Mouse (Mus musculus): ENCODE measurements around the gene Ptpre. TPM values are rescaled to one million over a fixed set of nuclear protein-coding genes. Genes with fewer than 3 reads are reported as not detected.
A peak's percentile ranks its signal among the peaks of the same experiment; 100 is the strongest.
"Not testable (repeated sequence)": the region's sequence is repeated elsewhere in the genome, so short reads cannot be mapped to it uniquely, and the experiment has no call there.

The Ptpre gene
- 3.1 and 3.4 TPM in 2 replicates for polyA plus RNA-seq (2015; fragmentation: Nextera tagmentation; extraction: Ambion mirVana)

DNA sequence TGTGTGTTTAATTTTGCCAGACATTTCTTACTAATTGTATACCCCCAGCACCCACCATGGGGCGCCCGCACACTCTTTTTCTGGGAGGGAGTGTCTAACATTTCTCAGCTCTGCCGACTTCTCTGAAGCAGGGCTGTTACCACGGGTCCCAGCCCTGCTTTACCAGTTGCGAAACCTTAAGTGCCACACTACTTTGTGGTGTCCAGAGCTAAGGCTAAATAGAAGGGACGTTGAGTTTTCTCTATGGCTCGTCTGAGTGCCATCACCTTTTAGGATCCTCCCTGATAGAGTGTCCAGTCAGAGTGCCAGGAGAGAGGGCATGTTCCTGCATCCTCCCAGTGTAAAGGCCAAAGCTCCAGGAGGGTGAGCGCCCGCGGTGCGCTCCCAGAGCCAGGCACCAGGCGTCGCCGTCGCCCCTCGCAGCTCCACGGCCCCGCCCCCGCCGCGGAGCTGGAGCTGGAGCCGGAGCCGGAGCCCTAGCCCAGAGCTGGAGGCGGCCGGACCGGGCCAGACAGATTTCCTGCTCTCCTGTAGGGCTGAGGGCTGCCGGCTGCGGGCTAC, at the start of gene Ptpre:
Gene Ptpre (plus strand): TSS at position 141 of the 561 bp plus-strand sequence.
- H3K4me1 ChIP-seq = peaks cover 5% of the 10 kb centered on the region; the same call in 1 of the 2 replicates
- peak within 1 kb of the TSS; percentile 57 for H3K9ac ChIP-seq (replicated peaks)
- no peaks in the 10 kb centered on the region for H3K36me3 ChIP-seq
- H3K9me3 ChIP-seq = no peaks in the 10 kb centered on the region
- H3K27ac ChIP-seq (replicated peaks) = peak within 1 kb of the TSS; percentile 23; the same call in 1 of the 2 replicates
- WGBS = 4% methylated on average over 28 of the region's 28 CpGs
- peak within 1 kb of the TSS; percentile 63 for H3K4me3 ChIP-seq
- peak within 1 kb of the TSS; percentile 95 for H3K4me2 ChIP-seq (replicated peaks)
- peak; percentile 95 for ATAC-seq (replicated peaks)
- H3K27me3 ChIP-seq = peaks cover 8% of the 10 kb centered on the region; the same call in 1 of the 2 replicates

DNA sequence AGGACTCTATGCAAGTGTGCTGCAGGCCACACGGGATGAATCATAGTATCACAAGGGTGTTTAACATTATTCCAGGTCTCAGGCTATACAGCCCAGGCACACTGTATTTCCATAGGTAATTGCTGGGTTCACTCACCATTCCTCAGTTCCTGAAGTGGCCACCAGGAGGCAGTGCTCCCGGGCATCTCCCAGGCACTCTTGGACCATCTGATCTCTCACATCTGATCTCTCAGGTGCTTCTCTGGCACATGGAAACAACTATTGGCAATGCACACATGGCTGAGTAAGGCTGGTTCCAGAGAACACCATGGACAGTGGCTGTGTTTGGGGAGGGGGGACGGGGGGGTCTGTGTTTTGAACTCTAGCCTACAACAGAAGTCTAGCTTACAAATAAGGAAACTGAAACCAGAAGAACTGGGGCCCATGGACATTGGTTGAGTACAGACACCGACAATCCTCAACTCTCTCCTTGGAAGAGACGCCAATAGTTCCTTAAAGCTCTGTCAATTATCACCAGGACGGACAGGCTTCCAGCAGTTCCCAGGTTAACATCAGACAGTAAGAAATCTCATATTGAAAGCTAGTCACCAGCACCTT, 49.0 kb upstream of the Ptpre start:
- Histone ChIP-seq H3K27ac (replicated peaks) (no peak overlapping the region), H3K4me1 (peaks cover 19% of the 10 kb centered on the region), H3K4me2 (replicated peaks) (no peak overlapping the region), H3K27me3 (peaks cover 9% of the 10 kb centered on the region; the same call in 1 of the 2 replicates), H3K9ac (replicated peaks) (no peak overlapping the region), H3K4me3 (no peak overlapping the region), H3K36me3 (no peaks in the 10 kb centered on the region), H3K9me3 (no peaks in the 10 kb centered on the region)
- WGBS = 67% methylated on average over 6 of the region's 6 CpGs
- ATAC-seq (replicated peaks) = no peak

DNA sequence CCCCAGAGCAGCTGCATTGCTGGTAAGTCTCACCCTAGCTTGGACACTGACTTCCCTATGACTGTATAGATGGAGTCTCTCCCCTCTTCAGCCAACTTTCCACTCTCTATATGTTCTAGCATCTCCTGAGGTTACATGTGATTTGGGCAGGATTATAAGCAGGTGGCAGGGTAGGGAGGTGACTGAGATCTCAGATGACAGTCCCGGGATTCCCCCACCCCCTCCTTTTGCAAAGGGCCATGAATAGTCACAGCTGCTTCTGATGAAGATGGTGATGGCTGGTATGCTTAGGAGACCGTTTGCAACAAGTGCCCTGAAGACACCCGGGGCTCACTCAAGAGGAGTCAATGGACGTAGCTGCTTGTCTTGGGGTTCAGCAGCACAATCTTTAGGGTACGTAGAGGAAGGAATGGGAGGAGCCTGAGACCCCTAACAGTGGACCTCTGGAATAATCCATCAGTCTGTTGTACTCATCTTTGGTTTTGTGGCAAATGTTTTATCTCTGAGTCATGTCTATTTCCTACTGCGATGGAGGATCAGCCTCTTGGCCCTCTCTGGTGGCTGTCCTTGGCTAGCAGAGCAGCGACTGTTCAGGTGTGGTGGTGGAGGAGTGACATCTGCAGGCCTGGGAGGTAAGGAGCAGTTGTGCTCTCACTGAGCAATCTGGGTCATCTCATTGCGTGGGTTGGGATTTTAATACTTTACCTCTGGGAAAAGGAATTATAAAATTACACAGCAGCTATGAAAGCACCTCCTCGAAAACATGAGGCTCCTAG, 47.4 kb upstream of the Ptpre start:
- Histone ChIP-seq H3K36me3 (no peaks in the 10 kb centered on the region), H3K9ac (replicated peaks) (no peak overlapping the region), H3K4me3 (no peak overlapping the region), H3K27ac (replicated peaks) (no peak overlapping the region), H3K4me1 (peaks cover 17% of the 10 kb centered on the region), H3K9me3 (no peaks in the 10 kb centered on the region), H3K27me3 (no peaks in the 10 kb centered on the region), H3K4me2 (replicated peaks) (no peak overlapping the region)
- WGBS = 80% methylated on average over 9 of the region's 9 CpGs
- no peak for ATAC-seq (replicated peaks)

DNA sequence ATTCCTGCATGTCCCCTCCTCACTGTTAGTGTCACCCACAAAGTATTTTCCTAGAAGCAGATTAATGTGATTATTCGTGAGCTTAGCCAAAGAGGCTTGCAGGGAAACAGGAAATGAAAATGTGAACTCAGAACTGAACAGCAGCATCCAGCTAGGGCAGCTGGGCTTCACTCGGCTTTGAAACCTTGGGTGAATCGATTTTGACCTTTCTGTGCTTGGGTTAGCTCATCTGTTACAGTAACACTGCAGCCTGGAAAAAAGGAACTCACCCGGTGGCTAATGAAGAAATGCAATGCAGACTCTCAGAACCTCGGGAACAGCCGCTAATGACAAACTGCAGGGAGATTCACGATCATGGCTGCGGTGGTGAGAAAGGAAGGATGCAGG, 46.8 kb upstream of the Ptpre start:
- no peak overlapping the region for H3K4me2 ChIP-seq (replicated peaks)
- H3K4me3 ChIP-seq = no peak overlapping the region
- ATAC-seq (replicated peaks) = no peak
- no peaks in the 10 kb centered on the region for H3K27me3 ChIP-seq
- H3K27ac ChIP-seq (replicated peaks) = no peak overlapping the region
- H3K4me1 ChIP-seq = peaks cover 11% of the 10 kb centered on the region
- WGBS = 74% methylated on average over 8 of the region's 8 CpGs
- no peak overlapping the region for H3K9ac ChIP-seq (replicated peaks)
- H3K9me3 ChIP-seq = no peaks in the 10 kb centered on the region
- no peaks in the 10 kb centered on the region for H3K36me3 ChIP-seq

- H3K4me1 ChIP-seq = no peaks in the 10 kb centered on the region
- no peak overlapping the region for H3K9ac ChIP-seq (replicated peaks)
- H3K9me3 ChIP-seq = no peaks in the 10 kb centered on the region
- H3K27me3 ChIP-seq = no peaks in the 10 kb centered on the region
- ATAC-seq (replicated peaks) = no peak
- WGBS = 47% methylated on average over 3 of the region's 3 CpGs
- H3K4me3 ChIP-seq = no peak overlapping the region
- no peaks in the 10 kb centered on the region for H3K36me3 ChIP-seq
- H3K4me2 ChIP-seq (replicated peaks) = no peak overlapping the region
- no peak overlapping the region for H3K27ac ChIP-seq (replicated peaks)
These were observed 42.0 kb upstream of the Ptpre start for GRCm38 (mm10) chr7:135495303-135495702.

- Histone ChIP-seq H3K9me3 (no peaks in the 10 kb centered on the region), H3K27me3 (no peaks in the 10 kb centered on the region), H3K4me3 (no peak overlapping the region), H3K4me2 (replicated peaks) (no peak overlapping the region), H3K4me1 (no peaks in the 10 kb centered on the region), H3K36me3 (no peaks in the 10 kb centered on the region), H3K9ac (replicated peaks) (no peak overlapping the region), H3K27ac (replicated peaks) (no peak overlapping the region)
- WGBS = 90% methylated on average over 3 of the region's 3 CpGs
- no peak for ATAC-seq (replicated peaks)
These were observed 38.6 kb upstream of the Ptpre start for GRCm38 (mm10) chr7:135498565-135499186.

DNA sequence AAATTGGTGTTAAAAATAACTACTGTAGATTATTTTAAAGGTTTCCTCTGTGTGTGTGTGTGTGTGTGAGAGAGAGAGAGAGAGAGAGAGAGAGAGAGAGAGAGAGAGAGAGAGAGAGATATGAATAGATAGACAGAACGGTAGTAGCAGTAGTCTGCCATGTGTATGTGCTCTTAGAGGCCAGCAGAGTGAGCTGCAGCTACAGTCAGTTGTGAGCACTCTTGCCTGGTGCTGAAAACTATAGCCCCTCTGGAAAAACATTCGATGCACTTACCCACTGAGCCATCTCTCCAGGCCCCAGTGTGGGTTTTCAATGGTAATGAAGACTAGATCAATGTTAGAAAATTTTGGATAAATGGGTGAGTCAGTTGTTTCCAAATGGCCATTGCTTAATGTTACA, 37.9 kb upstream of the Ptpre start:
- Histone ChIP-seq H3K4me2 (replicated peaks) (no peak overlapping the region), H3K9me3 (no peaks in the 10 kb centered on the region), H3K36me3 (no peaks in the 10 kb centered on the region), H3K27me3 (no peaks in the 10 kb centered on the region), H3K9ac (replicated peaks) (no peak overlapping the region), H3K4me3 (no peak overlapping the region), H3K27ac (replicated peaks) (no peak overlapping the region), H3K4me1 (no peaks in the 10 kb centered on the region)
- ATAC-seq (replicated peaks) = no peak
- 50% methylated on average over 2 of the region's 2 CpGs for WGBS

- 93% methylated on average over 5 of the region's 5 CpGs for WGBS
- H3K4me1 ChIP-seq; H3K4me2 ChIP-seq (replicated peaks); H3K9ac ChIP-seq (replicated peaks); H3K27ac ChIP-seq (replicated peaks); H3K36me3 ChIP-seq; H3K4me3 ChIP-seq; H3K9me3 ChIP-seq; H3K27me3 ChIP-seq; ATAC-seq (replicated peaks): not testable (repeated sequence)
These were observed 30.8 kb upstream of the Ptpre start for GRCm38 (mm10) chr7:135506506-135506905.

DNA sequence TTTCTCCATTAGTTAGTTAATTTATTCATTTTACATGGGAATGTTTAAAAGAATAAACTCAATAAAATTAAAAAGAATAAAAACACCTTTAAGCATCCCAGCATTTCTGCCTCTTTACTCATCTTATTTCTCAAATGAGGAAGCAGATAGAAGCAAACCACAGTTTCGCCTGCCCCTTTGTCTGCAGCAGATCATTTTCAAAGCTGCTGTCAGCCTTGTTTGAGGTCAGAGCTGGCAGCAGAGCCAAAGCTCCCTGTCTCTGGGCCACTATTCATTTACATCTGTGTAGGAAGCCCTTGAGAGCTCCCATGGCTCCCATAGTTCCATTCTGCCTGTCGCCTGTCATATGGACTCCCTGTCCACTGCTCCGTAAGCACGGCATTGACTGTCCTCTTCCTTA, 28.7 kb upstream of the Ptpre start:
- Histone ChIP-seq H3K36me3 (no peaks in the 10 kb centered on the region), H3K4me3 (no peak overlapping the region), H3K4me1 (no peaks in the 10 kb centered on the region), H3K9me3 (no peaks in the 10 kb centered on the region), H3K27me3 (no peaks in the 10 kb centered on the region), H3K9ac (replicated peaks) (no peak overlapping the region), H3K27ac (replicated peaks) (no peak overlapping the region), H3K4me2 (replicated peaks) (no peak overlapping the region)
- no peak for ATAC-seq (replicated peaks)
- WGBS = 70% methylated on average over 4 of the region's 4 CpGs

- H3K36me3 ChIP-seq = no peaks in the 10 kb centered on the region
- no peak overlapping the region for H3K27ac ChIP-seq (replicated peaks)
- H3K27me3 ChIP-seq = no peaks in the 10 kb centered on the region
- H3K4me1 ChIP-seq = no peaks in the 10 kb centered on the region
- H3K4me2 ChIP-seq (replicated peaks) = no peak overlapping the region
- H3K9ac ChIP-seq (replicated peaks) = no peak overlapping the region
- 93% methylated on average over 3 of the region's 3 CpGs for WGBS
- no peaks in the 10 kb centered on the region for H3K9me3 ChIP-seq
- H3K4me3 ChIP-seq = no peak overlapping the region
- ATAC-seq (replicated peaks) = no peak
These were observed 28.0 kb upstream of the Ptpre start for GRCm38 (mm10) chr7:135509272-135509671.

- 94% methylated on average over 5 of the region's 5 CpGs for WGBS
- ATAC-seq (replicated peaks) = no peak
- H3K27me3 ChIP-seq = no peaks in the 10 kb centered on the region
These were observed 26.9 kb upstream of the Ptpre start for GRCm38 (mm10) chr7:135510431-135510830.

DNA sequence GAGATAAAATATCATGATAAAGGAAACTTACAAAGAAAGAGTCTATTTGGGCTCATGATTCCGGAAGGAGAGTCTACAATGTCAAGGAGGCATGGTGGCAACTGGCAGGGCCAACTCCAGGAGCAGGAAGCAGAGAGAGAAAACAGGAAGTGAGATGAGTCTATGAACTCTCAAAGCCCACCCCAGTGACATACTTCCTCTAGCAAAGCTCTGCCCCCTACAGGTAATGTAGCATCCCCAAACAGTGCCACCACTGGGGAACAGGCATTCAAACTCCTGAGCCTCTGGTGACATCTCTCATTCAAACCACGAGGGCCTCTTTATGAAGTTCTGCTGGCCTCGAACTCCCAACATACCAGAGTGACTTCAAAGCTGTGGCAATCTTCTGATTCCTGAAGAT, 25.6 kb upstream of the Ptpre start:
- no peak overlapping the region for H3K4me2 ChIP-seq (replicated peaks)

More at GRCm38 (mm10) chr7:135510431-135510830, 26.9 kb upstream of the Ptpre start:
- Histone ChIP-seq H3K4me3 (no peak overlapping the region), H3K9ac (replicated peaks) (no peak overlapping the region), H3K4me1 (no peaks in the 10 kb centered on the region), H3K36me3 (no peaks in the 10 kb centered on the region), H3K27ac (replicated peaks) (no peak overlapping the region), H3K9me3 (no peaks in the 10 kb centered on the region), H3K4me2 (replicated peaks) (no peak overlapping the region)

More for the DNA sequence above, 25.6 kb upstream of the Ptpre start:
- no peak for ATAC-seq (replicated peaks)
- H3K27me3 ChIP-seq = no peaks in the 10 kb centered on the region
- no peaks in the 10 kb centered on the region for H3K4me1 ChIP-seq
- no peak overlapping the region for H3K27ac ChIP-seq (replicated peaks)
- no peak overlapping the region for H3K4me3 ChIP-seq
- no peaks in the 10 kb centered on the region for H3K9me3 ChIP-seq
- no peaks in the 10 kb centered on the region for H3K36me3 ChIP-seq
- 83% methylated on average over 3 of the region's 3 CpGs for WGBS
- H3K9ac ChIP-seq (replicated peaks) = no peak overlapping the region
